11 mouse cellular contexts compared by ENCODE assay signal in the genomic region with DNA sequence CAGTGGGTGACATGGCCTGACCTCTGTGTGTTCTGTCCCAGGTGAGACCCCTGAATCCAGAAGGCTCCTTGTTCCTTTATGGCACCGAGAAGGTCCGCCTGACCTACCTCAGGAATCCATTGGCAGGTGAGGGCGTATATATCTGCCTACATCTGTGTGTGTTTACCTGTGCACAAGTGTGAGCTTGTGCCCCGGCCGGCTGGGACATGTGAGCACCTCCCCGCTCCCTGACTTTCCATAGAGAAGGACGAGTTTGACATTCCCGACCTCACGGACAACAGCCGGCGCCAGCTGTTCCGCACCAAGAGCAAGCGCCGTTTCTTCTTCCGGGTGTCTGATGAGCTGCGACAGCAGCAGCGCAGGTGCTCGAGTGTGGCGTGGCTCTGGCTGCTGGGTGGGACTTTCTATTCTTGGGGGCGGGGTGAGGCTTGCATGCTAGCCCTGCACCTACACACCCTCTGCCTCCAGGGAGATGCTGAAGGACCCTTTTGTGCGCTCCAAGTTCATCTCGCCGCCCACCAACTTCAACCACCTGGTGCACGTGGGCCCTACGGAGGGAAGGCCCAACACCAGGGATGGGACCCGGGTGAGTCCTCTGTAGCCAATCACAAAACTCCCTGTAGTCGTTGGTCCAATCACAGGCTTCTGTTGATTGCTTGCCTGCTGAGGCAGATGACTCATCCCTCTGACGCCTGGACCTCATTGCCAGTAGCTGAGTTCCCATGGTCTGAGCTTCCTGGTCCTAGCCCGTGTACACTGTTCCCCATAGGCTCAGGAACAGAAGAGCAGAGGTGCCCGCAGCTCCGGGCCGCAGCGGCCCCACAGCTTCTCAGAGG. TPM values are rescaled to one million over a fixed set of nuclear protein-coding genes. Genes with fewer than 3 reads are reported as not detected.
DNase-seq lines count a peak whose midpoint lies in the region; ATAC-seq and TF ChIP-seq lines count a peak whose summit lies in the region.
"Had no signal": no experiment of that assay in that cellular context is flagged by ENCODE, and none has a peak within 500 bp of the region (broad histone marks: within the 10 kb centered on the region; RNA-seq: fewer than 3 reads in every experiment).

No protein-coding gene starts in this region.

- ATAC-seq in embryonic facial prominence, embryonic 14.5 days (ENCODE audit: low read depth), result peak; percentile 48
- peak; percentile 75 for ATAC-seq in intestine, embryonic 15.5 days
- ATAC-seq in hindbrain, postnatal 0 days, result no peak
- ATAC-seq in megakaryocyte, adult 5-6 weeks (ENCODE audit: poor library complexity, severe bottlenecking), result no peak

- no peak overlapping the region for H3K4me2 ChIP-seq in embryonic facial prominence, embryonic 14.5 days (ENCODE audit: low read depth, low read length)
- 0 out of 2 replicates have a peak overlapping the region, but pooled peaks have one; percentile 2 for H3K4me2 ChIP-seq in intestine, embryonic 15.5 days (replicated peaks)
- H3K4me2 ChIP-seq in hindbrain, postnatal 0 days (ENCODE audit: low read depth, low read length), result no peak overlapping the region

- H3K4me1 ChIP-seq in embryonic facial prominence, embryonic 14.5 days (ENCODE audit: control insufficient read depth, insufficient read depth, low read length), result no peaks in the 10 kb centered on the region
- H3K4me1 ChIP-seq in embryonic facial prominence, embryonic 10.5 days, result no peaks in the 10 kb centered on the region; the same call in 1 of the 2 replicates
- H3K4me1 ChIP-seq in intestine, embryonic 15.5 days (replicated peaks), result 0 out of 2 replicates have a peak, but pooled peaks cover 3% of the 10 kb centered on the region
- no peaks in the 10 kb centered on the region for H3K4me1 ChIP-seq in hindbrain, postnatal 0 days (ENCODE audit: insufficient read depth, low read length)

- H3K9ac ChIP-seq in embryonic facial prominence, embryonic 14.5 days (ENCODE audit: low read depth, low read length), result no peak overlapping the region
- no peak overlapping the region for H3K9ac ChIP-seq in intestine, embryonic 15.5 days
- H3K9ac ChIP-seq in hindbrain, postnatal 0 days (replicated peaks; ENCODE audit: low read length), result no peak overlapping the region

- no peak for TF ChIP-seq CTCF in hindbrain, postnatal 0 days (IDR thresholded peaks at IDR 0.05; ENCODE audit: low read depth)

- no peak overlapping the region for H3K27ac ChIP-seq in embryonic facial prominence, embryonic 14.5 days (replicated peaks; ENCODE audit: low read depth, low read length)
- H3K27ac ChIP-seq in embryonic facial prominence, embryonic 10.5 days (replicated peaks), result no peak overlapping the region
- H3K27ac ChIP-seq in intestine, embryonic 15.5 days, result no peak overlapping the region
- H3K27ac ChIP-seq in hindbrain, postnatal 0 days, result no peak overlapping the region

- H3K27me3 ChIP-seq in embryonic facial prominence, embryonic 14.5 days (replicated peaks; ENCODE audit: control insufficient read depth, insufficient read depth, low read length), result no peaks in the 10 kb centered on the region
- H3K27me3 ChIP-seq in embryonic facial prominence, embryonic 10.5 days (replicated peaks; ENCODE audit: low read depth, poor library complexity, severe bottlenecking), result no peaks in the 10 kb centered on the region
- no peaks in the 10 kb centered on the region for H3K27me3 ChIP-seq in intestine, embryonic 15.5 days (replicated peaks)
- no peaks in the 10 kb centered on the region for H3K27me3 ChIP-seq in hindbrain, postnatal 0 days (ENCODE audit: insufficient read depth, low read length)

- no peaks in the 10 kb centered on the region for H3K9me3 ChIP-seq in embryonic facial prominence, embryonic 14.5 days (ENCODE audit: control insufficient read depth, low read length)
- no peaks in the 10 kb centered on the region for H3K9me3 ChIP-seq in embryonic facial prominence, embryonic 10.5 days
- no peaks in the 10 kb centered on the region for H3K9me3 ChIP-seq in intestine, embryonic 15.5 days
- no peaks in the 10 kb centered on the region for H3K9me3 ChIP-seq in hindbrain, postnatal 0 days (ENCODE audit: low read length)

- WGBS in embryonic facial prominence, embryonic 14.5 days, result 80% methylated on average over 33 of the region's 33 CpGs
- 89% methylated on average over 33 of the region's 33 CpGs for WGBS in embryonic facial prominence, embryonic 10.5 days
- 69% methylated on average over 33 of the region's 33 CpGs for WGBS in intestine, embryonic 15.5 days
- WGBS in hindbrain, postnatal 0 days, result 86% methylated on average over 33 of the region's 33 CpGs

- DNase-seq in embryonic facial prominence, embryonic 14.5 days (ENCODE audit: low spot score), result peak; percentile 54
- no peak for DNase-seq in embryonic facial prominence, embryonic 10.5 days (ENCODE audit: low spot score)
- peak; percentile 62 for DNase-seq in urinary bladder, adult 2 months (ENCODE audit: low spot score)
- DNase-seq in urinary bladder, postnatal 25 days (ENCODE audit: low spot score), result no peak
- DNase-seq in urinary bladder, postnatal 36 days (ENCODE audit: low spot score in 2 of 2), result peak; percentile 63 to 68
- DNase-seq in hindbrain, postnatal 0 days (ENCODE audit: low spot score), result no peak
- DNase-seq: cerebellum, adult 11 months; midbrain, embryonic 14.5 days had no signal

- H3K36me3 ChIP-seq in embryonic facial prominence, embryonic 14.5 days (ENCODE audit: control insufficient read depth, insufficient read depth, low read length), result peaks cover 58% of the 10 kb centered on the region
- peaks cover 54% of the 10 kb centered on the region for H3K36me3 ChIP-seq in embryonic facial prominence, embryonic 10.5 days (replicated peaks)
- peaks cover 32% of the 10 kb centered on the region for H3K36me3 ChIP-seq in intestine, embryonic 15.5 days
- H3K36me3 ChIP-seq in hindbrain, postnatal 0 days (ENCODE audit: insufficient read depth, low read length), result 0 out of 2 replicates have a peak, but pooled peaks cover 5% of the 10 kb centered on the region

- H3K4me3 ChIP-seq in embryonic facial prominence, embryonic 14.5 days (ENCODE audit: low read depth, low read length), result no peak overlapping the region
- H3K4me3 ChIP-seq in embryonic facial prominence, embryonic 10.5 days, result no peak overlapping the region
- H3K4me3 ChIP-seq in intestine, embryonic 15.5 days (replicated peaks), result no peak overlapping the region
- H3K4me3 ChIP-seq in hindbrain, postnatal 0 days (ENCODE audit: low read length), result no peak overlapping the region
- H3K4me3 ChIP-seq: erythroblast, embryonic 14.5 days had no signal

RNA-seq across cellular contexts. Expression of a gene that starts 12.8 kb away (rescaled TPM):
- 54.2 and 61.5 TPM in 2 replicates for polyA plus RNA-seq in embryonic facial prominence, embryonic 14.5 days (2014; fragmentation: Nextera tagmentation; extraction: Ambion mirVana)
- 122 and 130 TPM in 2 replicates for polyA plus RNA-seq in embryonic facial prominence, embryonic 10.5 days (2016; fragmentation: Nextera tagmentation; extraction: Ambion mirVana)
- polyA plus RNA-seq in urinary bladder, adult 2 months (2012; rRNA removed), result 34.3 and 37.7 TPM in 2 replicates
- polyA plus RNA-seq in intestine, embryonic 15.5 days (2015; fragmentation: Nextera tagmentation; extraction: Ambion mirVana), result 68.8 and 71.9 TPM in 2 replicates
- 69.6 and 93.4 TPM in 2 replicates for total RNA-seq in hindbrain, postnatal 0 days (2014; rRNA removed)
- polyA plus RNA-seq in hindbrain, postnatal 0 days (2015; fragmentation: Nextera tagmentation; extraction: Ambion mirVana), result 57.8 and 59.5 TPM in 2 replicates
- total RNA-seq in megakaryocyte, adult 5-6 weeks (2015), result 15.1 and 16.6 TPM in 2 replicates
- total RNA-seq in megakaryocyte, adult 5-6 weeks (2017), result 19.2 and 20.7 TPM in 2 replicates

RNA-seq across cellular contexts. Expression of a gene that starts 15.7 kb away (rescaled TPM):
- 1.5 and 1.6 TPM in 2 replicates for polyA plus RNA-seq in embryonic facial prominence, embryonic 14.5 days (2014; fragmentation: Nextera tagmentation; extraction: Ambion mirVana)
- 0.12 and 0.39 TPM in 2 replicates for polyA plus RNA-seq in embryonic facial prominence, embryonic 10.5 days (2016; fragmentation: Nextera tagmentation; extraction: Ambion mirVana)
- polyA plus RNA-seq in urinary bladder, adult 2 months (2012; rRNA removed), result 22.7 and 27.0 TPM in 2 replicates
- polyA plus RNA-seq in intestine, embryonic 15.5 days (2015; fragmentation: Nextera tagmentation; extraction: Ambion mirVana), result 1.0 and 1.4 TPM in 2 replicates
- 3.1 and 6.0 TPM in 2 replicates for total RNA-seq in hindbrain, postnatal 0 days (2014; rRNA removed)
- polyA plus RNA-seq in hindbrain, postnatal 0 days (2015; fragmentation: Nextera tagmentation; extraction: Ambion mirVana), result 0.29 and 0.33 TPM in 2 replicates
- 0.56 and 0.68 TPM in 2 replicates for total RNA-seq in megakaryocyte, adult 5-6 weeks (2015)
- total RNA-seq in megakaryocyte, adult 5-6 weeks (2017), result 0.88 and 1.3 TPM in 2 replicates

RNA-seq across cellular contexts. Expression of a gene that starts 18.9 kb away (rescaled TPM):
- 9.8 and 9.9 TPM in 2 replicates for polyA plus RNA-seq in embryonic facial prominence, embryonic 14.5 days (2014; fragmentation: Nextera tagmentation; extraction: Ambion mirVana)
- polyA plus RNA-seq in embryonic facial prominence, embryonic 10.5 days (2016; fragmentation: Nextera tagmentation; extraction: Ambion mirVana), result 11.0 and 14.0 TPM in 2 replicates
- 63.7 and 88.3 TPM in 2 replicates for polyA plus RNA-seq in urinary bladder, adult 2 months (2012; rRNA removed)
- 8.8 and 11.0 TPM in 2 replicates for polyA plus RNA-seq in intestine, embryonic 15.5 days (2015; fragmentation: Nextera tagmentation; extraction: Ambion mirVana)
- total RNA-seq in hindbrain, postnatal 0 days (2014; rRNA removed), result 102 TPM in 2 replicates
- polyA plus RNA-seq in hindbrain, postnatal 0 days (2015; fragmentation: Nextera tagmentation; extraction: Ambion mirVana), result 18.6 and 21.4 TPM in 2 replicates
- total RNA-seq in megakaryocyte, adult 5-6 weeks (2015), result 35.0 and 43.3 TPM in 2 replicates
- 66.3 and 79.6 TPM in 2 replicates for total RNA-seq in megakaryocyte, adult 5-6 weeks (2017)

RNA-seq across cellular contexts. Expression of a gene that starts 41.5 kb away (rescaled TPM):
- 135 and 140 TPM in 2 replicates for polyA plus RNA-seq in embryonic facial prominence, embryonic 14.5 days (2014; fragmentation: Nextera tagmentation; extraction: Ambion mirVana)
- 185 and 205 TPM in 2 replicates for polyA plus RNA-seq in embryonic facial prominence, embryonic 10.5 days (2016; fragmentation: Nextera tagmentation; extraction: Ambion mirVana)
- 89.7 and 158 TPM in 2 replicates for polyA plus RNA-seq in urinary bladder, adult 2 months (2012; rRNA removed)
- polyA plus RNA-seq in intestine, embryonic 15.5 days (2015; fragmentation: Nextera tagmentation; extraction: Ambion mirVana), result 118 and 129 TPM in 2 replicates
- total RNA-seq in hindbrain, postnatal 0 days (2014; rRNA removed), result 89.0 and 89.4 TPM in 2 replicates
- polyA plus RNA-seq in hindbrain, postnatal 0 days (2015; fragmentation: Nextera tagmentation; extraction: Ambion mirVana), result 80.2 and 84.9 TPM in 2 replicates
- total RNA-seq in megakaryocyte, adult 5-6 weeks (2015), result 164 and 205 TPM in 2 replicates
- 179 and 212 TPM in 2 replicates for total RNA-seq in megakaryocyte, adult 5-6 weeks (2017)

RNA-seq across cellular contexts. Expression of a gene that starts 45.5 kb away (rescaled TPM):
- polyA plus RNA-seq in embryonic facial prominence, embryonic 14.5 days (2014; fragmentation: Nextera tagmentation; extraction: Ambion mirVana), result 68.4 and 68.6 TPM in 2 replicates
- polyA plus RNA-seq in embryonic facial prominence, embryonic 10.5 days (2016; fragmentation: Nextera tagmentation; extraction: Ambion mirVana), result 81.8 and 83.5 TPM in 2 replicates
- polyA plus RNA-seq in urinary bladder, adult 2 months (2012; rRNA removed), result 73.6 and 86.5 TPM in 2 replicates
- polyA plus RNA-seq in intestine, embryonic 15.5 days (2015; fragmentation: Nextera tagmentation; extraction: Ambion mirVana), result 88.8 and 115 TPM in 2 replicates
- total RNA-seq in hindbrain, postnatal 0 days (2014; rRNA removed), result 127 and 135 TPM in 2 replicates
- polyA plus RNA-seq in hindbrain, postnatal 0 days (2015; fragmentation: Nextera tagmentation; extraction: Ambion mirVana), result 76.5 and 77.5 TPM in 2 replicates
- total RNA-seq in megakaryocyte, adult 5-6 weeks (2015), result 19.3 and 27.1 TPM in 2 replicates
- total RNA-seq in megakaryocyte, adult 5-6 weeks (2017), result 24.0 and 34.8 TPM in 2 replicates

Comparison
In these comparisons a context has a peak if more than half of its experiments do, and no peak if none do; other contexts are left out.
1. DNase-seq: peak in embryonic facial prominence, embryonic 14.5 days (single experiment), urinary bladder, adult 2 months (single experiment) and urinary bladder, postnatal 36 days (2 of 2); none in embryonic facial prominence, embryonic 10.5 days (single experiment), urinary bladder, postnatal 25 days (single experiment) and hindbrain, postnatal 0 days (single experiment).
2. ATAC-seq: peak in embryonic facial prominence, embryonic 14.5 days (single experiment) and intestine, embryonic 15.5 days (single experiment); none in hindbrain, postnatal 0 days (single experiment) and megakaryocyte, adult 5-6 weeks (single experiment).